28 mouse cellular contexts compared by ENCODE assay signal in genomic region chr13:30864042-30864441, GRCm38 (mm10).
A peak's percentile ranks its signal among the peaks of the same experiment; 100 is the strongest.
DNase-seq lines count a peak whose midpoint lies in the region; ATAC-seq and TF ChIP-seq lines count a peak whose summit lies in the region.
"Had no signal": no experiment of that assay in that cellular context is flagged by ENCODE, and none has a peak within 500 bp of the region (broad histone marks: within the 10 kb centered on the region; RNA-seq: fewer than 3 reads in every experiment).

No protein-coding gene starts in this region.

- WGBS in intestine, postnatal 0 days = 83% methylated on average over 3 of the region's 3 CpGs
- 86% methylated on average over 3 of the region's 3 CpGs for WGBS in intestine, embryonic 16.5 days
- 82% methylated on average over 3 of the region's 3 CpGs for WGBS in liver, postnatal 0 days (ENCODE audit: insufficient replicate concordance)

- no peak for ATAC-seq in CD4-positive, CD25-positive, alpha-beta regulatory T cell, adult 4 months
- ATAC-seq in intestine, postnatal 0 days = no peak
- ATAC-seq in intestine, embryonic 16.5 days = no peak
- ATAC-seq in liver, postnatal 0 days = no peak
- ATAC-seq: forebrain, embryonic 16.5 days; midbrain, embryonic 15.5 days had no signal

- DNase-seq in CD4-positive, CD25-positive, alpha-beta regulatory T cell, adult 2 months (ENCODE audit: low read depth, low spot score) = peak; percentile 30
- no peak for DNase-seq in liver, postnatal 0 days
- DNase-seq in liver = no peak
- DNase-seq in brain, adult 2 months (ENCODE audit: low read depth, low spot score) = peak; percentile 31
- DNase-seq in gastrocnemius, postnatal 14 days = no peak
- DNase-seq: adrenal gland, adult 2 months; adrenal gland, postnatal 36 days; cerebellum, adult 8-10 months; gastrocnemius, postnatal 25 days; heart, adult 18-20 months; heart, postnatal 4 days; kidney, postnatal 25 days; right cerebral cortex, postnatal 25 days; thymus, postnatal 25 days had no signal

- no peak overlapping the region for H3K27ac ChIP-seq in intestine, postnatal 0 days (ENCODE audit: low read depth, low read length)
- H3K27ac ChIP-seq in intestine, embryonic 16.5 days (ENCODE audit: low read length) = no peak overlapping the region
- H3K27ac ChIP-seq in liver, postnatal 0 days (ENCODE audit: low read depth) = no peak overlapping the region
- H3K27ac ChIP-seq: embryonic facial prominence, embryonic 13.5 days; forebrain, embryonic 10.5 days; hindbrain, embryonic 14.5 days; limb, embryonic 10.5 days; limb, embryonic 15.5 days; liver, embryonic 14.5 days; macrophage; midbrain, embryonic 15.5 days; stomach, embryonic 15.5 days had no signal

- no peak for TF ChIP-seq EP300 in liver, postnatal 0 days (IDR thresholded peaks at IDR 0.05; ENCODE audit: low read depth)

- no peaks in the 10 kb centered on the region for H3K9me3 ChIP-seq in intestine, postnatal 0 days (ENCODE audit: control insufficient read depth)
- no peaks in the 10 kb centered on the region for H3K9me3 ChIP-seq in intestine, embryonic 16.5 days (ENCODE audit: control insufficient read depth, low read length)
- no peaks in the 10 kb centered on the region for H3K9me3 ChIP-seq in liver, postnatal 0 days (ENCODE audit: low read length)
- H3K9me3 ChIP-seq: embryonic facial prominence, embryonic 13.5 days; forebrain, embryonic 10.5 days; limb, embryonic 10.5 days; limb, embryonic 15.5 days; midbrain, embryonic 15.5 days; stomach, embryonic 15.5 days had no signal

- no peaks in the 10 kb centered on the region for H3K27me3 ChIP-seq in intestine, postnatal 0 days (replicated peaks; ENCODE audit: control insufficient read depth, insufficient read depth, low read length)
- no peaks in the 10 kb centered on the region for H3K27me3 ChIP-seq in intestine, embryonic 16.5 days (replicated peaks; ENCODE audit: control insufficient read depth, insufficient read depth, low read length)
- no peaks in the 10 kb centered on the region for H3K27me3 ChIP-seq in liver, postnatal 0 days (ENCODE audit: insufficient read depth, low read length)
- H3K27me3 ChIP-seq: embryonic facial prominence, embryonic 13.5 days; limb, embryonic 15.5 days; midbrain, embryonic 15.5 days; stomach, embryonic 15.5 days had no signal

- peaks cover 8% of the 10 kb centered on the region for H3K36me3 ChIP-seq in intestine, postnatal 0 days (ENCODE audit: control insufficient read depth, insufficient read depth)
- no peaks in the 10 kb centered on the region for H3K36me3 ChIP-seq in intestine, embryonic 16.5 days (ENCODE audit: control insufficient read depth, insufficient read depth, low read length)
- H3K36me3 ChIP-seq in liver, postnatal 0 days (replicated peaks; ENCODE audit: insufficient read depth, low read length) = peaks cover 20% of the 10 kb centered on the region
- H3K36me3 ChIP-seq: midbrain, embryonic 15.5 days; stomach, embryonic 15.5 days had no signal

- no peaks in the 10 kb centered on the region for H3K4me1 ChIP-seq in intestine, postnatal 0 days (replicated peaks; ENCODE audit: control insufficient read depth, insufficient read depth, low read length)
- no peaks in the 10 kb centered on the region for H3K4me1 ChIP-seq in intestine, embryonic 16.5 days (ENCODE audit: control insufficient read depth, insufficient read depth, low read length)
- no peaks in the 10 kb centered on the region for H3K4me1 ChIP-seq in liver, postnatal 0 days (ENCODE audit: insufficient read depth)
- H3K4me1 ChIP-seq: embryonic facial prominence, embryonic 13.5 days; forebrain, embryonic 10.5 days; limb, embryonic 10.5 days; limb, embryonic 15.5 days; midbrain, embryonic 15.5 days; stomach, embryonic 15.5 days had no signal

- TF ChIP-seq CTCF in intestine, postnatal 0 days (IDR thresholded peaks at IDR 0.05; ENCODE audit: low read depth) = peak; percentile 42
- TF ChIP-seq CTCF in liver, postnatal 0 days (IDR thresholded peaks at IDR 0.05; ENCODE audit: low read depth) = 0 out of 2 replicates have a peak, but pooled peaks have one; percentile 5

- H3K4me2 ChIP-seq in intestine, postnatal 0 days (replicated peaks; ENCODE audit: low read depth) = no peak overlapping the region
- H3K4me2 ChIP-seq in intestine, embryonic 16.5 days (ENCODE audit: low read depth, low read length) = no peak overlapping the region
- no peak overlapping the region for H3K4me2 ChIP-seq in liver, postnatal 0 days (ENCODE audit: low read depth, low read length)
- H3K4me2 ChIP-seq: embryonic facial prominence, embryonic 13.5 days; heart, embryonic 11.5 days; hindbrain, embryonic 14.5 days; limb, embryonic 15.5 days; midbrain, embryonic 15.5 days; stomach, embryonic 15.5 days had no signal

- H3K9ac ChIP-seq in intestine, postnatal 0 days (ENCODE audit: low read depth, low read length) = no peak overlapping the region
- no peak overlapping the region for H3K9ac ChIP-seq in intestine, embryonic 16.5 days (ENCODE audit: low read depth, low read length)
- H3K9ac ChIP-seq in liver, postnatal 0 days (replicated peaks) = no peak overlapping the region
- H3K9ac ChIP-seq: embryonic facial prominence, embryonic 13.5 days; hindbrain, embryonic 14.5 days; limb, embryonic 15.5 days; liver, embryonic 14.5 days; midbrain, embryonic 15.5 days; stomach, embryonic 15.5 days had no signal

- intact Hi-C loops in gastrocnemius, postnatal 14 days (cut with DNase I; ENCODE audit: low total_unique reads) = no loop called here

- no peak overlapping the region for H3K4me3 ChIP-seq in intestine, postnatal 0 days (ENCODE audit: low read depth, low read length)
- no peak overlapping the region for H3K4me3 ChIP-seq in intestine, embryonic 16.5 days (ENCODE audit: low read length)
- H3K4me3 ChIP-seq in liver, postnatal 0 days (ENCODE audit: low read depth, low read length) = no peak overlapping the region
- H3K4me3 ChIP-seq: embryonic facial prominence, embryonic 13.5 days; forebrain, embryonic 10.5 days; limb, embryonic 10.5 days; limb, embryonic 15.5 days; midbrain, embryonic 15.5 days; stomach, embryonic 15.5 days had no signal

Comparison
In these comparisons a context has a peak if more than half of its experiments do, and no peak if none do; other contexts are left out.
1. DNase-seq: peak in CD4-positive, CD25-positive, alpha-beta regulatory T cell, adult 2 months (single experiment) and brain, adult 2 months (single experiment); none in liver, postnatal 0 days (single experiment), liver (single experiment) and gastrocnemius, postnatal 14 days (single experiment).